Mouse (Mus musculus) hindbrain, embryonic 15.5 days (tissue): ENCODE data around the gene Pigyl. TPM values are rescaled to one million over a fixed set of nuclear protein-coding genes. Genes with fewer than 3 reads are reported as not detected.
"Not testable (repeated sequence)": the region's sequence is repeated elsewhere in the genome, so short reads cannot be mapped to it uniquely, and the experiment has no call there.

Experiments
- ATAC-seq: fragments of 200-750 bp; cut with Nextera tagmentation; 2 replicates; pipeline ENCODE4 v1.8.0; 2017; ENCODE audit warnings: low read depth, moderate number of reproducible peaks, moderate TSS enrichment; ENCODE audit not compliant: low FRiP score
- H3K27ac ChIP-seq: fragments of 300-500 bp; sonication (generic); replicated peaks from 2 replicates; pipeline ENCODE4 v1.5.1; 2015; ENCODE audit warnings: mild to moderate bottlenecking, inconsistent platforms
- H3K27me3 ChIP-seq: fragments of 300-500 bp; sonication (generic); 2 replicates; pipeline ENCODE4 v1.6.1; 2015; ENCODE audit warnings: control low read depth, inconsistent platforms
- H3K36me3 ChIP-seq: fragments of 300-500 bp; sonication (generic); 2 replicates; pipeline ENCODE4 v1.6.1; 2015; ENCODE audit warnings: control low read depth, inconsistent platforms
- H3K4me1 ChIP-seq: fragments of 300-500 bp; sonication (generic); replicated peaks from 2 replicates; pipeline ENCODE4 v1.6.1; 2015; ENCODE audit warnings: control low read depth, inconsistent platforms
- H3K4me2 ChIP-seq: fragments of 300-500 bp; sonication (generic); 2 replicates; pipeline ENCODE4 v1.6.1; 2015; ENCODE audit warnings: moderate library complexity, mild to moderate bottlenecking, inconsistent platforms
- H3K4me3 ChIP-seq: fragments of 300-500 bp; sonication (generic); 2 replicates; pipeline ENCODE4 v1.5.1; 2015; ENCODE audit warnings: mild to moderate bottlenecking, inconsistent platforms
- H3K9ac ChIP-seq: fragments of 300-500 bp; sonication (generic); 2 replicates; pipeline ENCODE4 v1.6.1; 2015; ENCODE audit warnings: inconsistent platforms
- H3K9me3 ChIP-seq: fragments of 300-500 bp; sonication (generic); 2 replicates; pipeline ENCODE4 v1.6.1; 2016; ENCODE audit warnings: control low read depth, inconsistent platforms
- WGBS: fragments of 180-500 bp; shearing (Covaris S2); methylation state at CpG from one replicate; pipeline ENCODE4 v1.1.7; 2015; 5-methylcytosine and 5-hydroxymethylcytosine counted together
- polyA plus RNA-seq: library from polyadenylated mRNA; unstranded; fragments of >200 nt; fragmentation: Nextera tagmentation; extraction: Ambion mirVana; gene quantifications from 2 replicates; pipeline ENCODE4 v1.2.1, GENCODE M21; 2015

Gene Pigyl
- polyA plus RNA-seq, 1 experiment from 2014 or later = 85.3 TPM

GRCm38 (mm10) chr9:22143108-22144037, 13.3 kb upstream of the Pigyl start:
- Histone ChIP-seq H3K4me3 (no peak overlapping the region), H3K36me3 (no peaks in the 10 kb centered on the region), H3K4me2 (no peak overlapping the region), H3K9ac (no peak overlapping the region), H3K27ac (no peak overlapping the region), H3K4me1 (no peaks in the 10 kb centered on the region), H3K9me3 (no peaks in the 10 kb centered on the region), H3K27me3 (no peaks in the 10 kb centered on the region)
- 55% methylated on average over 17 of the region's 17 CpGs for WGBS
- ATAC-seq = peak; percentile 69; the same call in 1 of the 2 replicates

GRCm38 (mm10) chr9:22144304-22144965, 12.2 kb upstream of the Pigyl start:
- H3K36me3 ChIP-seq = no peaks in the 10 kb centered on the region
- no peak overlapping the region for H3K9ac ChIP-seq
- 83% methylated on average over 8 of the region's 8 CpGs for WGBS
- H3K27ac ChIP-seq = no peak overlapping the region
- ATAC-seq = no peak
- no peak overlapping the region for H3K4me3 ChIP-seq
- no peaks in the 10 kb centered on the region for H3K4me1 ChIP-seq
- no peaks in the 10 kb centered on the region for H3K27me3 ChIP-seq
- H3K4me2 ChIP-seq = no peak overlapping the region
- H3K9me3 ChIP-seq = no peaks in the 10 kb centered on the region

GRCm38 (mm10) chr9:22149426-22150248, 7.0 kb upstream of the Pigyl start:
- H3K27me3 ChIP-seq = no peaks in the 10 kb centered on the region
- 76% methylated on average over 20 of the region's 20 CpGs for WGBS

GRCm38 (mm10) chr9:22150249-22150693, 6.4 kb upstream of the Pigyl start:
- H3K27me3 ChIP-seq, H3K4me3 ChIP-seq, H3K4me2 ChIP-seq, H3K36me3 ChIP-seq, H3K27ac ChIP-seq, ATAC-seq, H3K4me1 ChIP-seq, H3K9me3 ChIP-seq, H3K9ac ChIP-seq: not testable (repeated sequence)
- WGBS = 83% methylated on average over 7 of the region's 7 CpGs

More at GRCm38 (mm10) chr9:22149426-22150248, 7.0 kb upstream of the Pigyl start:
- Histone ChIP-seq H3K4me2 (no peak overlapping the region), H3K9ac (no peak overlapping the region), H3K4me3 (no peak overlapping the region), H3K36me3 (no peaks in the 10 kb centered on the region), H3K4me1 (no peaks in the 10 kb centered on the region), H3K9me3 (no peaks in the 10 kb centered on the region), H3K27ac (no peak overlapping the region)
- ATAC-seq = no peak

- WGBS = 84% methylated on average over 2 of the region's 2 CpGs
- Histone ChIP-seq H3K9ac (no peak overlapping the region), H3K9me3 (no peaks in the 10 kb centered on the region), H3K27ac (no peak overlapping the region), H3K27me3 (no peaks in the 10 kb centered on the region), H3K4me1 (peaks cover 4% of the 10 kb centered on the region), H3K4me3 (no peak overlapping the region), H3K4me2 (no peak overlapping the region), H3K36me3 (no peaks in the 10 kb centered on the region)
- no peak for ATAC-seq
Observed at GRCm38 (mm10) chr9:22150946-22151345, 5.7 kb upstream of the Pigyl start.

- no peak overlapping the region for H3K27ac ChIP-seq
- H3K4me3 ChIP-seq = no peak overlapping the region
- H3K4me1 ChIP-seq = peaks cover 19% of the 10 kb centered on the region
- H3K36me3 ChIP-seq = no peaks in the 10 kb centered on the region
- 95% methylated on average over 3 of the region's 3 CpGs for WGBS
- H3K27me3 ChIP-seq = no peaks in the 10 kb centered on the region
- H3K9me3 ChIP-seq = no peaks in the 10 kb centered on the region
- no peak overlapping the region for H3K9ac ChIP-seq
- H3K4me2 ChIP-seq = no peak overlapping the region
- ATAC-seq = no peak
Observed at GRCm38 (mm10) chr9:22153810-22154209, 2.8 kb upstream of the Pigyl start.

- no peaks in the 10 kb centered on the region for H3K27me3 ChIP-seq
- peak; percentile 21; the same call in 1 of the 2 replicates for ATAC-seq
- peaks cover 19% of the 10 kb centered on the region for H3K4me1 ChIP-seq
- H3K27ac ChIP-seq = no peak overlapping the region
- peak overlapping the region; percentile 60; the same call in 1 of the 2 replicates for H3K4me2 ChIP-seq
- no peak overlapping the region for H3K4me3 ChIP-seq
- no peak overlapping the region for H3K9ac ChIP-seq
- WGBS = 27% methylated on average over 10 of the region's 10 CpGs
- H3K9me3 ChIP-seq = no peaks in the 10 kb centered on the region
- no peaks in the 10 kb centered on the region for H3K36me3 ChIP-seq
Observed at GRCm38 (mm10) chr9:22155614-22156013, 1.0 kb upstream of the Pigyl start.

GRCm38 (mm10) chr9:22157516-22158265, 1.0 kb downstream of the Pigyl start:
- peak overlapping the region; percentile 95 for H3K27ac ChIP-seq
- H3K9ac ChIP-seq = peak overlapping the region; percentile 83
- peak overlapping the region; percentile 74 for H3K4me3 ChIP-seq
- peaks cover 19% of the 10 kb centered on the region for H3K4me1 ChIP-seq
- H3K9me3 ChIP-seq = no peaks in the 10 kb centered on the region
- H3K27me3 ChIP-seq = no peaks in the 10 kb centered on the region
- no peak for ATAC-seq
- peak overlapping the region; percentile 60 for H3K4me2 ChIP-seq
- WGBS = 65% methylated on average over 34 of the region's 34 CpGs
- H3K36me3 ChIP-seq = no peaks in the 10 kb centered on the region

GRCm38 (mm10) chr9:22161299-22161698, 4.7 kb downstream of the Pigyl start:
- Histone ChIP-seq H3K4me3 (no peak overlapping the region), H3K9ac (no peak overlapping the region), H3K27me3 (no peaks in the 10 kb centered on the region), H3K4me1 (peaks cover 17% of the 10 kb centered on the region), H3K4me2 (no peak overlapping the region), H3K36me3 (no peaks in the 10 kb centered on the region), H3K9me3 (no peaks in the 10 kb centered on the region), H3K27ac (no peak overlapping the region)
- WGBS = 46% methylated on average over 6 of the region's 6 CpGs
- ATAC-seq = no peak

- 84% methylated on average over 9 of the region's 9 CpGs for WGBS
- peaks cover 15% of the 10 kb centered on the region for H3K4me1 ChIP-seq
- H3K4me2 ChIP-seq = no peak overlapping the region
- H3K4me3 ChIP-seq = no peak overlapping the region
- no peak for ATAC-seq
- no peaks in the 10 kb centered on the region for H3K36me3 ChIP-seq
- no peak overlapping the region for H3K9ac ChIP-seq
- no peaks in the 10 kb centered on the region for H3K27me3 ChIP-seq
- H3K27ac ChIP-seq = no peak overlapping the region
- H3K9me3 ChIP-seq = no peaks in the 10 kb centered on the region
Observed at GRCm38 (mm10) chr9:22162305-22162704, 5.7 kb downstream of the Pigyl start.

- Histone ChIP-seq H3K4me1 (peaks cover 9% of the 10 kb centered on the region), H3K9me3 (no peaks in the 10 kb centered on the region), H3K4me2 (no peak overlapping the region), H3K9ac (no peak overlapping the region), H3K36me3 (no peaks in the 10 kb centered on the region), H3K27me3 (no peaks in the 10 kb centered on the region), H3K27ac (no peak overlapping the region), H3K4me3 (no peak overlapping the region)
- 88% methylated on average over 7 of the region's 7 CpGs for WGBS
- no peak for ATAC-seq
Observed at GRCm38 (mm10) chr9:22162912-22163311, 6.3 kb downstream of the Pigyl start.
